ENCODE assay signal across 8 mouse cellular contexts in genomic region chr8:116732684-116733647, GRCm38 (mm10). TPM values are rescaled to one million over a fixed set of nuclear protein-coding genes. Genes with fewer than 3 reads are reported as not detected.
DNase-seq lines count a peak whose midpoint lies in the region; ATAC-seq and TF ChIP-seq lines count a peak whose summit lies in the region.

Cdyl2 (minus strand) TSS chr8:116732991.

- TF ChIP-seq POLR2A in ES-Bruce4 (IDR thresholded peaks at IDR 0.05; ENCODE audit: insufficient read depth, low read length): no peak

- H3K36me3 ChIP-seq in ES-Bruce4 (ENCODE audit: control insufficient read depth, insufficient read depth, low read length, poor library complexity, severe bottlenecking): no peaks in the 10 kb centered on the region
- no peaks in the 10 kb centered on the region for H3K36me3 ChIP-seq in lung, embryonic 14.5 days (ENCODE audit: insufficient read depth)

- peak; percentile 80 for ATAC-seq in frontal cortex, adult (ENCODE audit: low TSS enrichment)
- ATAC-seq in hematopoietic stem cell, adult 5-6 weeks (replicated peaks in 1 of 2; ENCODE audit: insufficient read depth in 1 of 2, low FRiP score in 2 of 2, low TSS enrichment in 1 of 2, low read depth in 1 of 2, poor library complexity in 2 of 2, severe bottlenecking in 2 of 2): peak; percentile 34 to 44
- ATAC-seq in lung, embryonic 14.5 days (ENCODE audit: insufficient read depth): peak; percentile 92
- ATAC-seq in neutrophil, adult 5-6 weeks (ENCODE audit: extremely low read depth, insufficient number of reproducible peaks, low FRiP score, poor library complexity, severe bottlenecking): peak; percentile 55

- no peak within 1 kb of the TSS for H3K27ac ChIP-seq in ES-Bruce4 (ENCODE audit: insufficient read depth, low read length)
- peak within 1 kb of the TSS; percentile 87 for H3K27ac ChIP-seq in lung, embryonic 14.5 days (ENCODE audit: low read depth)

- peak; percentile 73 to 91 for DNase-seq in cerebellum, adult 18-20 months
- peak; percentile 78 to 87 for DNase-seq in layer of hippocampus, adult 8-10 months (ENCODE audit: low spot score in 2 of 2)
- DNase-seq in lung, embryonic 14.5 days: peak; percentile 86
- peak; percentile 65 for DNase-seq in testis, postnatal 14 days (ENCODE audit: low spot score)

- no peak for TF ChIP-seq EP300 in ES-Bruce4 (IDR thresholded peaks at IDR 0.05; ENCODE audit: insufficient read depth, low read depth, low read length)

- peak within 1 kb of the TSS; percentile 97 for H3K9ac ChIP-seq in ES-Bruce4 (ENCODE audit: low read depth, poor library complexity, severe bottlenecking)
- H3K9ac ChIP-seq in lung, embryonic 14.5 days: peak within 1 kb of the TSS; percentile 75

- H3K9me3 ChIP-seq in ES-Bruce4 (replicated peaks; ENCODE audit: control insufficient read depth, insufficient read depth, low read length, poor library complexity, severe bottlenecking): peaks cover 4% of the 10 kb centered on the region; the same call in 1 of the 2 replicates
- 0 out of 2 replicates have a peak, but pooled peaks cover 4% of the 10 kb centered on the region for H3K9me3 ChIP-seq in lung, embryonic 14.5 days (ENCODE audit: low read depth, low read length)

- no peak for TF ChIP-seq CTCF in ES-Bruce4 (IDR thresholded peaks at IDR 0.05; ENCODE audit: low read depth, low read length)
- TF ChIP-seq CTCF in lung, embryonic 14.5 days (IDR thresholded peaks at IDR 0.05; ENCODE audit: low read depth): no peak

- H3K4me1 ChIP-seq in ES-Bruce4 (ENCODE audit: control insufficient read depth, insufficient read depth, low read length): peaks cover 6% of the 10 kb centered on the region
- no peaks in the 10 kb centered on the region for H3K4me1 ChIP-seq in lung, embryonic 14.5 days (ENCODE audit: insufficient read depth)

- H3K4me2 ChIP-seq in lung, embryonic 14.5 days: peak within 1 kb of the TSS; percentile 75

- peak within 1 kb of the TSS; percentile 85 for H3K4me3 ChIP-seq in ES-Bruce4 (ENCODE audit: low read depth, low read length)
- peak within 1 kb of the TSS; percentile 79 for H3K4me3 ChIP-seq in lung, embryonic 14.5 days (ENCODE audit: low read depth, low read length)

- WGBS in lung, embryonic 14.5 days: under 1% methylated on average over 118 of the region's 129 CpGs

- H3K27me3 ChIP-seq in ES-Bruce4 (ENCODE audit: control insufficient read depth, insufficient read depth, low read length, poor library complexity, severe bottlenecking): no peaks in the 10 kb centered on the region
- peaks cover 11% of the 10 kb centered on the region; the same call in 1 of the 2 replicates for H3K27me3 ChIP-seq in lung, embryonic 14.5 days (ENCODE audit: insufficient read depth, low read length)

RNA-seq across cellular contexts. Expression of gene Cdyl2, which starts in this region (rescaled TPM):
- polyA plus RNA-seq in ES-Bruce4 (2011; ENCODE audit: insufficient read depth, insufficient read length, low read depth, missing spikeins): 18.7 and 20.5 TPM in 2 replicates
- total RNA-seq in hematopoietic stem cell, adult 5-6 weeks (2017): 7.5 and 9.9 TPM in 2 replicates
- 10 to 100 TPM in 1 of 4 experiments, 1 to 10 TPM in 3; 9.2 to 10.3 (median 9.5) TPM for total RNA-seq in layer of hippocampus, adult 8-10 months (2022)
- 7.8 and 8.7 TPM in 2 replicates for polyA plus RNA-seq in lung, embryonic 14.5 days (2014; fragmentation: Nextera tagmentation; extraction: Ambion mirVana)
- 9.0 and 13.3 TPM in 2 replicates for total RNA-seq in neutrophil, adult 5-6 weeks (2017)

Comparison
In these comparisons a context has a peak if more than half of its experiments do, and no peak if none do; other contexts are left out.
1. ATAC-seq: peak in every context shown above with its lines; median percentile 92 in lung, embryonic 14.5 days; 80 in frontal cortex, adult; 55 in neutrophil, adult 5-6 weeks; 39 in hematopoietic stem cell, adult 5-6 weeks.